Mouse (Mus musculus) liver, embryonic 11.5 days (tissue): Measurements from ENCODE around the gene Add3. TPM values are rescaled to one million over a fixed set of nuclear protein-coding genes. Genes with fewer than 3 reads are reported as not detected.

ENCODE experiments used
- ATAC-seq: fragments of 200-750 bp; cut with Nextera tagmentation; replicated peaks from 2 replicates; pipeline ENCODE4 v1.8.0; 2017; ENCODE audit warnings: moderate number of reproducible peaks, mild to moderate bottlenecking, moderate TSS enrichment, moderate library complexity; ENCODE audit not compliant: low FRiP score
- DNase-seq: peaks from one replicate; pipeline ENCODE4 v3.0.0-alpha.2; 2017; ENCODE audit warnings: low spot score
- H3K27ac ChIP-seq: fragments of 300-500 bp; sonication (generic); 2 replicates; pipeline ENCODE4 v1.5.1; 2014; ENCODE audit warnings: mild to moderate bottlenecking, low read depth, low read length, control low read depth
- H3K27me3 ChIP-seq: fragments of 300-500 bp; sonication (generic); replicated peaks from 2 replicates; pipeline ENCODE4 v1.6.1; 2014; ENCODE audit warnings: low read length, mixed read lengths; ENCODE audit not compliant: control insufficient read depth, insufficient read depth
- H3K36me3 ChIP-seq: fragments of 300-500 bp; sonication (generic); 2 replicates; pipeline ENCODE4 v1.6.1; 2014; ENCODE audit warnings: mild to moderate bottlenecking, low read length, moderate library complexity, mixed read lengths; ENCODE audit not compliant: control insufficient read depth, insufficient read depth
- H3K4me1 ChIP-seq: fragments of 300-500 bp; sonication (generic); replicated peaks from 2 replicates; pipeline ENCODE4 v1.6.1; 2014; ENCODE audit warnings: low read length, mixed read lengths; ENCODE audit not compliant: control insufficient read depth, insufficient read depth
- H3K4me2 ChIP-seq: fragments of 300-500 bp; sonication (generic); 2 replicates; pipeline ENCODE4 v1.6.1; 2014; ENCODE audit warnings: mild to moderate bottlenecking, control low read depth, moderate library complexity
- H3K4me3 ChIP-seq: fragments of 300-500 bp; sonication (generic); 2 replicates; pipeline ENCODE4 v1.5.1; 2014; ENCODE audit warnings: low read depth, low read length, control low read depth
- H3K9ac ChIP-seq: fragments of 300-500 bp; sonication (generic); 2 replicates; pipeline ENCODE4 v1.6.1; 2014; ENCODE audit warnings: low read depth, low read length, control low read depth
- H3K9me3 ChIP-seq: fragments of 300-500 bp; sonication (generic); 2 replicates; pipeline ENCODE4 v1.6.1; 2016; ENCODE audit warnings: low read length, inconsistent platforms, mixed read lengths; ENCODE audit not compliant: control insufficient read depth
- WGBS: fragments of 180-500 bp; shearing (Covaris S2); extraction: QIAGEN DNeasy Blood & Tissue Kit; methylation state at CpG from one replicate; pipeline ENCODE4 v1.1.7; 2014; 5-methylcytosine and 5-hydroxymethylcytosine counted together
- polyA plus RNA-seq: library from polyadenylated mRNA; unstranded; fragments of >200 nt; fragmentation: Nextera tagmentation; extraction: Ambion mirVana; gene quantifications from 2 replicates; pipeline ENCODE4 v1.2.1, GENCODE M21; 2014

Gene Add3
- polyA plus RNA-seq, 1 experiment from 2014 or later: 65.0 TPM

DNA sequence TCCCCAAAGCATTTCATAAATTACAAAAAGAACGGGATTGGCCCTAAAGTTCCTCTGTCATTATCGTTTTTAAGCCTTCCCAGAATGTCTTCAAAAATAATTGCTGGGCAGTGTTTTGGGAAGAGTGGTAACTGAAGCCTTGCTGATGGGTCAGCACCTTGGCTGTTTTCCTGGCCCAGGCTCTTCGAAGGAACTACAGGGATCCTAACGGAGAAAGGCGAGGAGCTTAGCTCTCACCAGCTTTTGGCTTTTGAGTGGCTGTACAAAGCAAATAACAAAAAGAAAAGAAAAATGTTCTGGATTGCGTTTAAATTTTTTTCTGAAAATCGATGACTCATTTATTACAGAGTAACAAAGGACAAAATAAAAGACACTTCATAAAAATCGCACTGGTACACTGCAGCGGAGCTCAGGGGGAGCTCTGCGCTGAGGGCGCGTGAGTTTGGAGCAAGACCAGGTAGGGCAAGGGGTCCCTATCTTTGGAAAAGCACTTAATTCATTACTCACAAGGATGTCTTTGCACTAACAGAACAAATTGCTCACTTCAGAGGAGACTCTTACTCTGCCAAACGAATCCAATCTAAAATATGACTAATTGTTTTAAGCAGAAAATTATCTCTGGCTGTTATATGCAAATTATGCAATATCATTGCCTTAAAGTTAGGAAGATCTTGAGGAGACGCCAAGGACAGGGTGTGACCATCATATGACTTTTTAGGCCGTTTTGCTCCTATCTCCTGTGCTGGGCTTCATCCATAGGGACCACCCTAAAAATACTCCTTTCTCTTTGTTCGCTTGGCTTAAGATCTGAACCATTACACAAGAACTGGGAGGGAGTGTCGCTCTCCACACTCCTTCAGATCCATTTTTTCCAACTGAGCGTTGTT, 32.6 kb upstream of the Add3 start:
- H3K27me3 ChIP-seq: no peaks in the 10 kb centered on the region
- H3K4me3 ChIP-seq: no peak overlapping the region
- ATAC-seq (no peak), DNase-seq (no peak)
- H3K9ac ChIP-seq: no peak overlapping the region
- 79% methylated on average over 18 of the region's 18 CpGs for WGBS
- no peak overlapping the region for H3K27ac ChIP-seq
- H3K9me3 ChIP-seq: no peaks in the 10 kb centered on the region
- H3K4me1 ChIP-seq: peaks cover 9% of the 10 kb centered on the region; the same call in 1 of the 2 replicates
- H3K36me3 ChIP-seq: no peaks in the 10 kb centered on the region
- H3K4me2 ChIP-seq: no peak overlapping the region

DNA sequence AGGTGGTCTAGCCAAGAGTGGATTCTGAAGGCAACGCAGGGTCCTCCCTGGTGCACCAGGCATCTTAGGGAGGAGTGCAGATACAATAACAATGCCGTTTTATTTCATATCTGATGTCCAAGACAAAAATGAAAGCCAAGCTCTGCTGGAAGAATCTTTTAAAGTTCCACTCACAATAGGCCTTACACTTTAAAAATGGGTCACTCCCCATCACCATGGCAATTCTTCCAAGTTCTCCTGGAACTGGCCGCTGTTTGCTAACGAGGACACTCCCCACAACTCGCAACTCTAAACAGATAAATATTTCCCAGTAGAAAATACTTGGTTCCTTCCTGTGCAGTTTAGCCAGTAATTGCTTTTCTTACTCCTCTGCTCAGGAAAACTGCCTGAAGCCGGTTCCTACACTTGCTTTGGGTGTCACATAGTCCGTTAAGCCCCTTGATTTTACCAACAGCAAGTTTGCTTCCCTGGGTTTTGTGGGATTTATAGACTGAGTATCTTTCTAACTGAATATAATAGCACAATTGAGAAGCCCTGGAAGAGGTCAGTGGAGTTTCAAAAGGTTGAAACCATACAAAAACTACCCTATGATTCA, 28.1 kb upstream of the Add3 start:
- ATAC-seq (no peak), DNase-seq (no peak)
- H3K27ac ChIP-seq: no peak overlapping the region
- no peaks in the 10 kb centered on the region for H3K36me3 ChIP-seq
- H3K9me3 ChIP-seq: no peaks in the 10 kb centered on the region
- no peak overlapping the region for H3K4me3 ChIP-seq
- H3K4me1 ChIP-seq: no peaks in the 10 kb centered on the region
- no peak overlapping the region for H3K4me2 ChIP-seq
- 70% methylated on average over 7 of the region's 7 CpGs for WGBS
- no peaks in the 10 kb centered on the region for H3K27me3 ChIP-seq
- no peak overlapping the region for H3K9ac ChIP-seq

DNA sequence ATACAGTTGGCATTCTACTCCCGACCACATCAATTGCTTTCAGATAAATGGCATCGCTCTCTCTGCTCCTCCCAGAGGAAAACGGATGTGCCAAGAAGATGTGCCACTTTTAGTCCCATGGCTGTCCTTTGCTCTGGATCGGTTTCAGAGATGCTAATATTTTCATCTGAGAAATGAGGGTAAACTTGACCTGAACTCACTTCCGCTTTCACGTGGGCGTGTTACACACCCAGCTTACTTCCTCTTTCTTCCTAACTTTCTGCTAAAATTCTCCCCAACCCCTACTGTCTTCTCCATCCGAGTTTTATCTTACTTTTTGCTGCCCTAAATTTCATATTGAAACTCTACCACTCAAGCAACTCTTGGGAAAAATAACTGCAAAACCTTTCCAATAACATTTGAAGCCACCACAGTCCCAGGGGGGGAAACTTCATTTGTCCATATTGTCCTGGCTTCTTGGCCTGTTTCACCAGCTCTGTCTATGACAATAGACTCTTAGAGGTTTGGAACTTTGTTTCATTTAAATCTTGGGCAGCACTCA, 20.9 kb upstream of the Add3 start:
- Histone ChIP-seq H3K4me3 (no peak overlapping the region), H3K9ac (no peak overlapping the region), H3K4me1 (no peaks in the 10 kb centered on the region), H3K27ac (no peak overlapping the region), H3K36me3 (no peaks in the 10 kb centered on the region), H3K9me3 (peaks cover 3% of the 10 kb centered on the region; the same call in 1 of the 2 replicates), H3K27me3 (no peaks in the 10 kb centered on the region), H3K4me2 (no peak overlapping the region)
- ATAC-seq (no peak), DNase-seq (no peak)
- 62% methylated on average over 8 of the region's 8 CpGs for WGBS

- DNase-seq (no peak), ATAC-seq (no peak)
- H3K4me2 ChIP-seq: no peak overlapping the region
- 81% methylated on average over 3 of the region's 3 CpGs for whole genome bisulfite sequencing
- H3K36me3 ChIP-seq: no peaks in the 10 kb centered on the region
- H3K9ac ChIP-seq: no peak overlapping the region
- no peaks in the 10 kb centered on the region for H3K4me1 ChIP-seq
- peaks cover 3% of the 10 kb centered on the region; the same call in 1 of the 2 replicates for H3K9me3 ChIP-seq
- H3K27ac ChIP-seq: no peak overlapping the region
- H3K27me3 ChIP-seq: no peaks in the 10 kb centered on the region
- no peak overlapping the region for H3K4me3 ChIP-seq
These were observed 19.8 kb upstream of the Add3 start for GRCm38 (mm10) chr19:53120483-53120882.

- H3K4me3 ChIP-seq: no peak overlapping the region
- H3K9me3 ChIP-seq: no peaks in the 10 kb centered on the region
- 61% methylated on average over 6 of the region's 6 CpGs for WGBS
- DNase-seq: no peak
- no peak for ATAC-seq
- H3K4me1 ChIP-seq: peaks cover 15% of the 10 kb centered on the region
- H3K27ac ChIP-seq: no peak overlapping the region
- no peaks in the 10 kb centered on the region for H3K27me3 ChIP-seq
- no peak overlapping the region for H3K9ac ChIP-seq
- no peak overlapping the region for H3K4me2 ChIP-seq
- no peaks in the 10 kb centered on the region for H3K36me3 ChIP-seq
These were observed 17.5 kb upstream of the Add3 start for GRCm38 (mm10) chr19:53122641-53123241.

DNA sequence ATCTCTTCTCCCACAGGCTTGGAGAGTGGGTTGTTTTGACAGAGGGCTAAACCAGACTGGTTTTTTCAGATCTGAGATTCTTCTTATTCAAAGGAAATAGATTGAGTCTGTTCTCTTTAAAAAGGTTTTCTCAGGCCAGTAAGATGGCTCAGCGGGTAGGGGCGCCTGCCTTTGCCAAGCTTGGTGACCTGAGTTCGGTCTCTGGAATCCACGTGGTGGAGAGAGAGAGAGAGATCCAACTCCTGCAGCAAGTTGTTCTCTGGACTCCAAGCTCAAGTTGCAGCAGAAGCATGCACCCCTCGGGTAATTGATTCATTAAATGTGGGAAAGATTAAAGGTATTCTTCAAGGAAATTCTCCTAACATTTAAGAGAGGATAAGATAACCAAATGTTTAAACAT, 16.9 kb upstream of the Add3 start:
- 65% methylated on average over 5 of the region's 5 CpGs for WGBS
- Histone ChIP-seq H3K9ac (no peak overlapping the region), H3K9me3 (no peaks in the 10 kb centered on the region), H3K27ac (no peak overlapping the region), H3K4me2 (no peak overlapping the region), H3K27me3 (no peaks in the 10 kb centered on the region), H3K4me3 (no peak overlapping the region), H3K36me3 (no peaks in the 10 kb centered on the region), H3K4me1 (peaks cover 21% of the 10 kb centered on the region)
- ATAC-seq: no peak
- DNase-seq: no peak

GRCm38 (mm10) chr19:53125679-53126078, 14.6 kb upstream of the Add3 start:
- H3K4me1 ChIP-seq: peaks cover 29% of the 10 kb centered on the region
- ATAC-seq: no peak

GRCm38 (mm10) chr19:53126546-53126945, 13.7 kb upstream of the Add3 start:
- Histone ChIP-seq H3K4me2 (peak overlapping the region; percentile 6; the same call in 1 of the 2 replicates), H3K27me3 (no peaks in the 10 kb centered on the region), H3K9me3 (no peaks in the 10 kb centered on the region), H3K27ac (no peak overlapping the region), H3K4me1 (peaks cover 29% of the 10 kb centered on the region), H3K9ac (no peak overlapping the region), H3K36me3 (no peaks in the 10 kb centered on the region), H3K4me3 (no peak overlapping the region)
- ATAC-seq (peak; percentile 81), DNase-seq (no peak)
- WGBS: 55% methylated on average over 4 of the region's 4 CpGs

More at GRCm38 (mm10) chr19:53125679-53126078, 14.6 kb upstream of the Add3 start:
- Histone ChIP-seq H3K27me3 (no peaks in the 10 kb centered on the region), H3K4me2 (no peak overlapping the region), H3K4me3 (no peak overlapping the region), H3K9me3 (no peaks in the 10 kb centered on the region), H3K36me3 (no peaks in the 10 kb centered on the region), H3K27ac (no peak overlapping the region), H3K9ac (no peak overlapping the region)
- WGBS: 41% methylated on average over 2 of the region's 2 CpGs
- no peak for DNase-seq
